Mouse (Mus musculus): ENCODE measurements around the gene Atic. TPM values are rescaled to one million over a fixed set of nuclear protein-coding genes. Genes with fewer than 3 reads are reported as not detected.

The Atic gene
- polyA plus RNA-seq, 1 experiment from 2014 or later = 43.0 TPM

DNA sequence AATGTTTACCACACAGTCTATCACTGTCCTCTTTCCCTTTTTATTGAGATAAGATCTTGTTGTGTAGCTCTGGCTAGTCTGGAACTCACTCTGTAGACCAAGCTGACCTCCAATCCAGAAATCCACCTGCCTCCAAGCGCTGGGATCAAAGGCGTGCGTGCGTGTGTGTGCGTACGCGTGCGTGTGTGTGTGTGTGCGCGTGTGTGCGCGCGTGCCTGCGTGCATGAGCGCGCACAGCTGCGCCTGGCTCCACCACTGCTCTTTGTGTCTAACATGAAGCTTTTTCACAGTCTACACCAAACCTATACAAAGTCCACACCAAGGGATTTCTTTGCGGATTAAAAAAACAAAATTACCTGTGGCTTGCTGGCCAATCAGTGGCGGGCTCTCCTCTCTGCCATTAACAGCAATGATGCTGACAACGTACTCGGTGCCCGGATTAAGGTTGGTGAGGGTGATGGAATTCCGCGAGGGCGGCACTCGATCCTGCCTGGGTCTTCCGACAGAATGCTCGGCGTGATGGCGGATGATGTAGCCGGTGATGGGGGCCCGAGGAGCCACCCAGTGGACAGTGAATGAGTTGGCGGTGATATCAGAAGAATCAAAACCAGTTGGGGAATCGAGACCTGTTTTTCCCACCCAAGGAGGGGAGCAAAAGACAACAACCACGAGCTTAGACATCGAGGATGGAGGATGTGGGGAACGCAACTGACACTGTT is 52.3 kb downstream of the Atic start:
- Histone ChIP-seq H3K9me3 (replicated peaks; ENCODE audit: control insufficient read depth, low read length) (no peaks in the 10 kb centered on the region), H3K4me3 (ENCODE audit: low read depth, low read length) (no peak overlapping the region), H3K4me1 (ENCODE audit: control insufficient read depth, insufficient read depth, low read length) (no peaks in the 10 kb centered on the region), H3K27me3 (replicated peaks; ENCODE audit: control insufficient read depth, insufficient read depth, low read length) (no peaks in the 10 kb centered on the region), H3K4me2 (ENCODE audit: low read length) (no peak overlapping the region), H3K9ac (ENCODE audit: low read length) (no peak overlapping the region), H3K36me3 (ENCODE audit: control insufficient read depth, insufficient read depth, low read length) (peaks cover 43% of the 10 kb centered on the region), H3K27ac (ENCODE audit: low read depth, low read length) (no peak overlapping the region)
- ATAC-seq (no peak), DNase-seq (ENCODE audit: low spot score) (no peak)
- WGBS = 98% methylated on average over 37 of the region's 37 CpGs

DNA sequence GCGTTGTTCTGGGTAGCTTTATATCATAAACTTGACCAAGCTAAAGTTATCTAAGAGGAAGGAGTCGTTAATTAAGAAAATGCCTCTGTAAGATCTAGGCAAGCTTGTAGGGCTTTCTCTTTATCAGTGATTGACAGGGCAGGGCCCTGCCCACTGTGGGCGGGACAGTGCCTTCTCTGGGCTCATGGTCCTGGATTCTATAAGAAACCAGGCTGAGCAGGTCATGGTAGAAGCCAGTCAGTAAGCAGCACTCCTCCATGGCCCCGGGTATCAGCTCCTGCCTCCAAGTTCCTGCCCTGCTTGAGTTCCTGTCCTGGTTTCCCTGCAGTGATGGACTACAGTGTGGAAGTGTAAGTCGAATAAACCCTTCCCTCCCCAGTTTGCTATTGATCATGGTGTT is 53.0 kb downstream of the Atic start:
- Histone ChIP-seq H3K27me3 (replicated peaks; ENCODE audit: control insufficient read depth, insufficient read depth, low read length) (no peaks in the 10 kb centered on the region), H3K4me3 (ENCODE audit: low read depth, low read length) (no peak overlapping the region), H3K4me2 (ENCODE audit: low read length) (no peak overlapping the region), H3K9me3 (replicated peaks; ENCODE audit: control insufficient read depth, low read length) (no peaks in the 10 kb centered on the region), H3K4me1 (ENCODE audit: control insufficient read depth, insufficient read depth, low read length) (peaks cover 5% of the 10 kb centered on the region), H3K27ac (ENCODE audit: low read depth, low read length) (no peak overlapping the region), H3K36me3 (ENCODE audit: control insufficient read depth, insufficient read depth, low read length) (peaks cover 38% of the 10 kb centered on the region), H3K9ac (ENCODE audit: low read length) (no peak overlapping the region)
- DNase-seq (ENCODE audit: low spot score) (no peak), ATAC-seq (no peak)
- 92% methylated on average over 5 of the region's 5 CpGs for WGBS

DNA sequence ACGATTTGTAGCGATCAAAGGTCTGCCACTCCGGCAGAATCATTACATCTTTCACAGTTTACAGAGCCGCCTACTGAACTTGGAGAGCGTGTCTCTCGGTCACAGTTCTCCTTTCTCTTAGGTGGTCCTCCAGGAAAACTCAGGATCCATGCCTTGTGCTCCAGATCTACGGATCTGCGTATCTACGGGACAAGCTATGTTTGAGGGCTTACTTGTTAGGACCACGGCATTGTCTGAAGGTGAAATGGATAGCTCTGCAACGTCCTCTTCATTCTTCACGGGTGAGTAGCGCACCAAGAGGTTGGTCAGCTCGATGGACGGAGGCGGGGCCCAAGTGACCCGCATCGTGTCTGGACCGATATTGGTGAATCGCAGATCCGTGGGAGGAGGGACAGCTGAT is 55.3 kb downstream of the Atic start:
- H3K9ac ChIP-seq (ENCODE audit: low read length) = no peak overlapping the region
- no peak overlapping the region for H3K27ac ChIP-seq (ENCODE audit: low read depth, low read length)
- no peaks in the 10 kb centered on the region for H3K9me3 ChIP-seq (replicated peaks; ENCODE audit: control insufficient read depth, low read length)
- no peak for ATAC-seq
- peaks cover 6% of the 10 kb centered on the region for H3K4me1 ChIP-seq (ENCODE audit: control insufficient read depth, insufficient read depth, low read length)
- peaks cover 28% of the 10 kb centered on the region for H3K36me3 ChIP-seq (ENCODE audit: control insufficient read depth, insufficient read depth, low read length)
- no peaks in the 10 kb centered on the region for H3K27me3 ChIP-seq (replicated peaks; ENCODE audit: control insufficient read depth, insufficient read depth, low read length)
- H3K4me2 ChIP-seq (ENCODE audit: low read length) = no peak overlapping the region
- WGBS = 94% methylated on average over 21 of the region's 21 CpGs
- no peak overlapping the region for H3K4me3 ChIP-seq (ENCODE audit: low read depth, low read length)
- DNase-seq (ENCODE audit: low spot score) = no peak

DNA sequence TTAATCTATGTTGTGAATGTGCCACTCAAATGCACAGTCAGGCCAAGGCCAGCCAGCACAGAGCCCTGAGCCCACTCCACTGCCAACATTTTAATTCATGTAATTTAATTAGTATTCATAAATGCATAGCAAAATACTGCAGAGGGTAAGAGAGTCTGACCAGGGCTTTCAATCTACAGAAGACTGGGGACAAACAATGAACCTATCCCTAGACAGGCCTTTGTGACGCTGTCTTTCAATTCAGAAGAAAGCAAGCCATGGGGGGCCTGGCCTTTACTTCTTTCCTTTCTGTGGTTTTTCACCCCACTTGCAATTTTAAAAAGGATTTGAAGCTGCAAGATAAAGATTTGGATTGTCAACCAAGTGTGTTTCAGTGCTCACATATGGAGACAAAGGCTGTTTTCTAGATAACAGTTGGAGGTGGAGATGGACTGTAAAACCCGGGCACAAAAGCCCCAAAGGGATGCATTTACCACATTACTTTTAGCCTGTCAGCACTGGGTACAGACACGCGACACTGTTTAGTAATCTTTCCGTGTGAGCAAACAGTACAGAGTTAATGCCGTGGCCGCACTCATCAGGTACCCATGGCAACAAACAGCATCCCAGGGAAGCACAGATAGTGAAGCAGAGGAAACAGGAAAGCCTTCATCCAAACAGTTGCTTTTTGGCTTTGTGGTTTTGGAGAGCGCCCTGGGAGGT is 57.7 kb downstream of the Atic start:
- ATAC-seq (peak; percentile 92), DNase-seq (ENCODE audit: low spot score) (peak; percentile 78)
- Histone ChIP-seq H3K4me1 (ENCODE audit: control insufficient read depth, insufficient read depth, low read length) (peaks cover 6% of the 10 kb centered on the region), H3K36me3 (ENCODE audit: control insufficient read depth, insufficient read depth, low read length) (peaks cover 28% of the 10 kb centered on the region; the same call in 1 of the 2 replicates), H3K4me3 (ENCODE audit: low read depth, low read length) (no peak overlapping the region), H3K27me3 (replicated peaks; ENCODE audit: control insufficient read depth, insufficient read depth, low read length) (no peaks in the 10 kb centered on the region), H3K27ac (ENCODE audit: low read depth, low read length) (peak overlapping the region; percentile 61), H3K9ac (ENCODE audit: low read length) (peak overlapping the region; percentile 6; the same call in 1 of the 2 replicates), H3K9me3 (replicated peaks; ENCODE audit: control insufficient read depth, low read length) (no peaks in the 10 kb centered on the region), H3K4me2 (ENCODE audit: low read length) (0 out of 2 replicates have a peak overlapping the region, but pooled peaks have one; percentile 5)
- WGBS = 14% methylated on average over 8 of the region's 8 CpGs

DNA sequence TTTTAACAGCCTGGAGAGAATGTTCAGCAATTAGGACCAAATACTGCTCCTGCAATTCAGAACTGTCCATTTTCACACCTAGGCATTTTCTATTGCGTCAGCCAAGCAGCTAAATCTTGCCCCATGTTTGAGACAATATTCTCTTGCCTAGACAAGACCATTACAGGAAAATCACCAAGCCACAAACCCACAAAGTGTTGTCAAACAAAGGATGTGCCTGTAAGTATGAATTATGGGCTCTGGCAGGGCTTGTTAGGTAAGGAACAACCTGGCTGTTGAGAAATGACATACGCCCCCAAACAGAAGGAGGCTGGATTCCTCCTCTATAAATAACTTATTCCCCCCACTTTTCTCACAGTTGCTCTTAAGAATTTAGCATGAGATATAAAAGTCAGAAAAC is 64.6 kb downstream of the Atic start:
- Histone ChIP-seq H3K27me3 (replicated peaks; ENCODE audit: control insufficient read depth, insufficient read depth, low read length) (no peaks in the 10 kb centered on the region), H3K36me3 (ENCODE audit: control insufficient read depth, insufficient read depth, low read length) (peaks cover 29% of the 10 kb centered on the region), H3K4me2 (ENCODE audit: low read length) (no peak overlapping the region), H3K4me1 (ENCODE audit: control insufficient read depth, insufficient read depth, low read length) (no peaks in the 10 kb centered on the region), H3K9me3 (replicated peaks; ENCODE audit: control insufficient read depth, low read length) (no peaks in the 10 kb centered on the region), H3K27ac (ENCODE audit: low read depth, low read length) (no peak overlapping the region), H3K4me3 (ENCODE audit: low read depth, low read length) (no peak overlapping the region), H3K9ac (ENCODE audit: low read length) (no peak overlapping the region)
- ATAC-seq (no peak), DNase-seq (ENCODE audit: low spot score) (no peak)
- 96% methylated on average over 2 of the region's 2 CpGs for WGBS

DNA sequence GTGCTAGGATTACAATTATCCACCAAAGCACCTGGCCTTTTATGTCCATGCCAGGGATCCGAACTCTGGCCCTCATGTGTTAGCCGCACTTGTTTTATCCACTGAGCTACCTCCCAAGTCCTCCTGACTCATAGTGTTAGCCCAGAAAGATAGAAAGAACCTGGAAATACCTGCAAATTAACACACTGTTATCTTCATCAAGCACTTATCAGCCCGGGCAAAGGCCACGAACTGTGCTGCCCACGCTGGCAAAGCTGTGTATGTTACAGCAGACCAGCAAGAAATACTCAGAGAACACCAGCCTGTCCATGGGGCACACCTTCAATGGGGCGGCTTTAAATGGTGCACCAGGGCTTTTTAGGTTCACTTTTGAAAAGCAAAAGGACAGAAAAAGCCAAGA is 66.7 kb downstream of the Atic start:
- ATAC-seq = no peak
- no peaks in the 10 kb centered on the region for H3K4me1 ChIP-seq (ENCODE audit: control insufficient read depth, insufficient read depth, low read length)
- no peak overlapping the region for H3K4me2 ChIP-seq (ENCODE audit: low read length)
- H3K9me3 ChIP-seq (replicated peaks; ENCODE audit: control insufficient read depth, low read length) = no peaks in the 10 kb centered on the region
- no peak overlapping the region for H3K9ac ChIP-seq (ENCODE audit: low read length)
- H3K27ac ChIP-seq (ENCODE audit: low read depth, low read length) = no peak overlapping the region
- H3K36me3 ChIP-seq (ENCODE audit: control insufficient read depth, insufficient read depth, low read length) = peaks cover 42% of the 10 kb centered on the region
- H3K4me3 ChIP-seq (ENCODE audit: low read depth, low read length) = no peak overlapping the region
- 90% methylated on average over 6 of the region's 6 CpGs for WGBS
- no peaks in the 10 kb centered on the region for H3K27me3 ChIP-seq (replicated peaks; ENCODE audit: control insufficient read depth, insufficient read depth, low read length)
- DNase-seq (ENCODE audit: low spot score) = no peak

Other genes with a start within 250 kb of the Atic start
- gene Abca12, start 142.2 kb upstream of the Atic start, polyA plus RNA-seq (2014; fragmentation: Nextera tagmentation; extraction: Ambion mirVana) = not detected in 2 replicates
- 22.5 and 34.9 TPM in 2 replicates for gene Fn1, start 96.0 kb downstream of the Atic start, polyA plus RNA-seq (2014; fragmentation: Nextera tagmentation; extraction: Ambion mirVana)

Measured in forebrain, embryonic 14.5 days (tissue).